Mouse (Mus musculus) adrenal gland, postnatal 36 days (tissue): ENCODE results near the gene Otulinl. TPM values are rescaled to one million over a fixed set of nuclear protein-coding genes. Genes with fewer than 3 reads are reported as not detected.

ENCODE experiments used
- DNase-seq, 2 experiments: peaks; one replicate each; pipeline ENCODE4 v3.0.0; 2021; ENCODE audit warnings: mixed read lengths in 1 of 2
- total RNA-seq, 2 experiments: library from RNA; stranded (reverse); gene quantifications; 2 replicates each; pipeline ENCODE4 v1.2.3; 2021

Otulinl gene
- total RNA-seq, 2 experiments from 2014 or later = 6.1 to 7.5 TPM

DNA sequence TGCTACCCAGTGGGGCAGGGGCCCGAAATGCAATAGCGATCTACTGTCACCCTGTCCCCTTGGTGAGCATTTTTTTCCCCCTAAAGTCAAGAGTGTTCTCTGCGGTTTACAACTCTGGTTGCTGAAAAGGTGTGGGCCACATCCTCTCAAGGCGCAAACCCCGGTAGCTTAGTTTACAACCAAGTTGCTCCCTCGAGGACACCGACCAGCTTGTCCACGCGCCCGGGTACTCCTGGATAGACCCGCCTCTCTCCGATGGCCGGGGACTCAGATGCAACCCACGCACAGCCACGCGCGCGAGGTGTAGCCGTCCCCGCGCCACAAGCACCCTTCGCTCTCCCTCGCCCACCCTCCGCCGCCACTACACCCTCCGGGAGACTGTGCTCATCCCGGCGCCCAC, 382 bp downstream of the Otulinl start:
- no peak for DNase-seq

- no peak for DNase-seq
Observed at GRCm38 (mm10) chr15:27678511-27678910, 2.9 kb downstream of the Otulinl start.

GRCm38 (mm10) chr15:27677801-27678200, 3.6 kb downstream of the Otulinl start:
- no peak for DNase-seq

- DNase-seq = no peak
Observed at GRCm38 (mm10) chr15:27676211-27676610, 5.2 kb downstream of the Otulinl start.

GRCm38 (mm10) chr15:27675122-27675521, 6.3 kb downstream of the Otulinl start:
- DNase-seq = no peak

GRCm38 (mm10) chr15:27674041-27674440, 7.3 kb downstream of the Otulinl start:
- no peak for DNase-seq

GRCm38 (mm10) chr15:27673151-27673550, 8.2 kb downstream of the Otulinl start:
- DNase-seq = no peak

DNA sequence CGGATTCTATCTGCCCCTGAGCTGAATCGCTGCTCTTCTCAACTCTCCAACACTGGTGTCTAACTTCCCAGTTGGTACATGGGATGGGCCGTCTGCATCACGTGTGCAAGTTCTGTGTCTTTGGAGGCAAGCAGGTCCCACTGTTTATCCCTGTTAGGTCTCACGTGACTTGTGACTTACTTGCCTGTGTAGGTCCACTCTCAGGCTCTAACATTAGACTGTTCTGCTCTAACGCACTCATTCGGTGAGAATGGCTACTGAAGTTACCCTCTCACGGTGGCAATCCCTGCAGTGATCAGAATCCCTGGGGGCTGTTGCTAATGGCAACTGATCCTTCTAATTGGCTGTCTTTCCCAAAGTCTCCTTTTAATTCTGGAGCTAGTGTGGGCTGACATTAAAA, 9.1 kb downstream of the Otulinl start:
- no peak for DNase-seq

GRCm38 (mm10) chr15:27671612-27672245, 9.7 kb downstream of the Otulinl start:
- DNase-seq = no peak

GRCm38 (mm10) chr15:27670708-27671107, 10.7 kb downstream of the Otulinl start:
- no peak for DNase-seq

DNA sequence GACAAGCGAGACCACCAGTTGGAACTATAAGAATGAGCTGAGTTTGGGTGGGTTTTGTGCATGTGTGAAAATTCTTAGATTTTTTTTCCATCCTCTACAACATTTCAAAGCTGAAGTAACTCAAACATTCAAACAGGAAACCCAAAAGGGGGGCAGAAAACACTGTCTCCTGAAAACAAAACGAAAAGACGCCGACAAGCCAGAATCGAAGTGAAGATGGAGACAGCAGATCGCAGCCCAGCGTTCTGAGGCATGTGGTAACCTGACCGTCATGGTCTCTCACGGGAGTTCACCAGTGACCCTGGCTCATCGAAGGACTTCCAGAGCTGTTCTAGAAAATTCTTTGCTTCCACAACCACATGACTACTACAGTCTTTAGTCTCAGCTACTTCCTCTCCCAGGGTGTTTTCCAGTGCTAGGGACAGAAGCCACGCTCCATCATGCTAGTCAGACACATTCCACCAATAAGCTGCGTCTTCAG, 11.4 kb downstream of the Otulinl start:
- no peak for DNase-seq

DNA sequence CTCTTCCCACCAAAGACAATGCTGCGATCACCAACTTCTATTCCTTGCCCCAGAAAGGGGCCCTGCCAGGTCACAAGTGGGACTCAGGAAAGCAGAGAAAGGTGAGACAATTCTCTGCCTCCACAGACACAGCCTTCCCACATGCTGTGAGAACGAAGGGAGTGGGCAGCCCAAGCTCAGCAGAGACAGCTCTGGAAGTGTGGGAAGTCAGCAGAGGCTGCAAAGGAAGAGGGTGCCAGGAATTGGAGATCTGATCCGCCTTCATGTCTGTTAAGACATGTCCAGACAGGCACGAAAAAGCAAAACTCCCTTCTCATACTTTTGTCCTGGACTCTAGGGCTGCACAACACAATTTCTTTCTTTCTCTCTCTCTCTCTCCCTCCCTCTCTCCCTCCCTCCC, 12.1 kb downstream of the Otulinl start:
- DNase-seq = no peak

GRCm38 (mm10) chr15:27668557-27668956, 12.8 kb downstream of the Otulinl start:
- no peak for DNase-seq

GRCm38 (mm10) chr15:27668001-27668461, 13.3 kb downstream of the Otulinl start:
- DNase-seq = no peak

DNA sequence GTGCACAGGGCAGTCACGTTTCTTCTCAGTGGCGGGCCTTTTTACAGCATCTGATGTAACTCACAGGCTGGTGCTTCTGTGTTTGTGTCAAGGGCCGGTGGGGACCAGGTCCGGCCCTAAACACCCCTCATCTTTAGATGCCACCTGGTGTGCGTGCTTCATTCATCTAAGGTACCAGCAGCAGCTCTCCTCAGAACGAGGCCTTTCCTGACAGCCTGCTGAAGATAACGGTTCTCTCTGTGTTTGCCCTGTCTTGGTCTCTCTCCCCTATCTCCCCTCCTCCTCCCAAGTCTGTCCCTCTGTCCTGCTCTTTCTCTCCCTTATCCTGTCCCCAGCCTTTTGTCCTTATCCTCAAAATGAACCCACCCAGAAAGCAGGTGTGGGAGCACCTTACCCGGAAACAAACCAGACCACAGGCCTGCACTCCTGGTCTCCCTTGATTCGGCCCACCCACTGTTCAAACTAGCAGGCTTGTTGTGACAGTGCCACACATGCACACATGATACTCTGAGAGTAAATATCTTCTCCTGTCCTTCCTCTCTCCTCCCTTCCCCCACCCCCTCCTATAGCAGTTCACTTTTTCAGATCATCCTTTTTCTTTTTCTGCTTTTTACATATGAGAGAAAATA, 14.4 kb downstream of the Otulinl start:
- no peak for DNase-seq

- peak in 1 of 2 experiments; percentile 22 for DNase-seq
Observed at GRCm38 (mm10) chr15:27665392-27665911, 15.9 kb downstream of the Otulinl start.

- no peak for DNase-seq
Observed at GRCm38 (mm10) chr15:27664126-27664525, 17.3 kb downstream of the Otulinl start.

GRCm38 (mm10) chr15:27662699-27663098, 18.7 kb downstream of the Otulinl start:
- DNase-seq = no peak

- DNase-seq = no peak
Observed at GRCm38 (mm10) chr15:27661696-27662095, 19.7 kb downstream of the Otulinl start.

DNA sequence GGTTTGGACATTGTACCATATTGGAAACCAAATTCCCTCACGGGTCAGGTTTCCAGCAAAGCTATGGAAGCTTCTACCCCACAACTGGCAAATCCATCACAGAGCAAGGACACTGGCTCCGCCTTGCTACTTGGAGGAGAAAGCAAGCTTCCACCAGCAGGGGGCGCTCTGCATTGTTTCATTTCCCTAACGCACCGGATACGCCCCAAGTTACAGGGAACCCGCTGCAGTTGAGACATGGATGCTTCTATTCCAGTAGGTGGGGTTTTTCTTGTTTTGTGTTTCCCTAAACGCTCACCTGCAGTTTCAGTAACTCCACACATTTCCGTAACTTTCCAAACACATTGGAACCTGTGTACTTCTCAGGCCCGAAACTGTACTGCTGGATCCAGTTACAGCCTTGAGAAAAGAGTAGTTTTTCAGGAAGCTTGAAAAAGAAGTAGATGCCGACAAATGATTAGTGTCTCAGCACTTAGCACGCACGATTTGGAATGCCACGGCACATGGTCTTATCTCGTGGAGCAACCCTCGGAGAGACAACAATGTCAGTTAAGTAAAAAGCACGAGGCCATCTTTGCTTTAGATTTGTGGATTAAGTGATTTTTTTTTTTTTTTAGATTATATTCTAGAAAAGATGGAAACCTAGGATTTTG, 21.7 kb downstream of the Otulinl start:
- peak; percentile 89 to 92 for DNase-seq

DNA sequence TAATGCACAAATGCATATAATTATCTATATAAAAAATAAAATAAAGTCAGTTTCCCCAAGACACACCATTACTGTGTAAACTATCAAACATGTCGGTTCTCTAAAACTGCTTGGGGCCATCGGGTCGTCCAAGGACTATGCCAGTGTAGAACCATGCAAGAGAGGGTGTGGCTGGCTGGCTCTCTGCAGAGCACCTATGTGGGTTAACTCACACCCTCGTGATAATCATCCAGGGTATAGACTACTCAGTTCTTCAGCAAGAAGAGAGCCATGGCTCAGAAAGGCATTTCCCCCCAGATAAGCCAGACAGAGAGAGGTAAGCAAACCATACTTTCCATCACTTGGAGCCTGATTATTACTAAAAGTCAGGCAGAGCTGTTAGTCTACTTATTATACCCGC, 22.2 kb downstream of the Otulinl start:
- DNase-seq = no peak

DNA sequence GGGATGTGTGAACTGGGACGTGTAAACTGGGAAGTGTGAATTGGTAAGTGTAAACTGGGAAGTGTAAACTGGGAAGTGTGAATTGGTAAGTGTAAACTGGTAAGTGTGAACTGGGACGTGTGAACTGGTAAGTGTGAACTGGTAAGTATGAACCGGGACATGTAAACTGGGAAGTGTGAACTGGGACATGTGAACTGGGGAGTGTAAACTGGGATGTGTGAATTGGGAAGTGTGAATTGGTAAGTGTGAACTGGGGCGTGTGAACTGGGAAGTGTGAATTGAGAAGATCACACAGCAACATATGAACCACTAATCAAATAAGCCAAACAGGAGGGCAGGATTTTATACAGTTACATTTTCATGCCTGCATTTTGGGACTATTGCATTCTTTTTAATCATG, 23.0 kb downstream of the Otulinl start:
- DNase-seq = no peak

DNA sequence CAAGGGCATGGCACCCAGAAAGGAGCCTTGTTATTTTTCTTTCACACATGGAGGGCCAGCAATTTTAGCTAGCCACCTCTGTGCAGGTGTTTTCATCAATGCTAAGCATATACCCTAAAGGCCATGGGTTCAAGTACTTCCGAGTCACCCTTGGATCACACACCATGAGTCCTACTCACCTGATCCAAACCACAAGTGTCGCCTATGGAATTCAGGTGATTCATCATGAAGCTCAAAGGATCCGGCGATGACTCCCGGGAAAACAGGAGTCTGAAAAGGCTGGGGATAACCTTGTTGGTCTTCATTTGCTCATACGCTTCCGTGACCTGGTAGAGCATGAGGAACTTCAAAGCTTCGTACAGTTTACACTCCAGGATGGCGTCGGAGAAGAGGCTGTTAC, 23.5 kb downstream of the Otulinl start:
- DNase-seq = no peak
